Mouse (Mus musculus): ENCODE measurements around the gene Gpm6b.

GRCm38 (mm10) chrX:166293465-166293864 lies 54.8 kb downstream of the Gpm6b start:
- TF ChIP-seq CTCF (IDR thresholded peaks at IDR 0.05; ENCODE audit: insufficient read depth, low read depth, low read length) (no peak), POLR2A (IDR thresholded peaks at IDR 0.05; ENCODE audit: insufficient read depth, low read depth, low read length) (no peak)

Data from olfactory bulb, adult 2 months (tissue).